Mouse (Mus musculus): Measurements from ENCODE around the gene Smg1. TPM values are rescaled to one million over a fixed set of nuclear protein-coding genes. Genes with fewer than 3 reads are reported as not detected.

Gene Smg1
- total and polyA plus RNA-seq, 3 experiments = 16.1 to 35.0 (median 29.2) TPM

DNA sequence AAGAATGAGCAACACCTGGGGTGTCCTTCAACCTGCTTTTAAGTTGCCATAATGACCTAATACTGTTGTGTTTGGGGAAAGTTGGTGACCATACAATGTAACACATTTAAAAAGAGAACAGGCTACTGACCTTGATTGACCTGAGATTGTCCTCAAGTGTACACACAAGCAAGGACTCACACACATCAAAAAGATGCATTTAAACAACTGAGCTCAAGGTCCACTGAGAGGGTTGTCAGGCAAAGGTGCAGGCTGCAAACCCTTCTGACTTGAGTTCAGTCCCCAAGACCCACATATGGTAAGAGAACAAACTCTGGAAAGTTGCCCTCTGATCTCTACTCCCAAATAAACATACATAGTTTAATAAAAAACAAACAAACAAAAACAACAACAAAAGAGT is 117.7 kb downstream of the Smg1 start:
- Histone ChIP-seq H3K27me3 (replicated peaks) (no peaks in the 10 kb centered on the region), H3K9me3 (replicated peaks; ENCODE audit: low read length) (no peaks in the 10 kb centered on the region), H3K4me1 (ENCODE audit: control insufficient read depth in 1 of 2, insufficient read depth in 2 of 2) (peaks cover 4 to 51% of the 10 kb centered on the region in 2 experiments), H3K4me2 (ENCODE audit: insufficient read depth, low read depth, poor library complexity, severe bottlenecking) (0 out of 2 replicates have a peak overlapping the region, but pooled peaks have one; percentile 17), H3K27ac (ENCODE audit: insufficient read depth, low read depth) (no peak overlapping the region), H3K9ac (ENCODE audit: insufficient read depth, low read depth) (no peak overlapping the region), H3K4me3 (replicated peaks in 1 of 3; ENCODE audit: low read depth in 2 of 3, low read length in 2 of 3, poor library complexity in 1 of 3) (no peak overlapping the region), H3K36me3 (replicated peaks in 1 of 2; ENCODE audit: control insufficient read depth in 1 of 2, insufficient read depth in 1 of 2, low read length in 1 of 2) (peaks cover 35 to 49% of the 10 kb centered on the region in 2 experiments), H3K79me2 (replicated peaks; ENCODE audit: control insufficient read depth, extremely low read depth, insufficient read depth, poor library complexity, severe bottlenecking) (peaks cover 64% of the 10 kb centered on the region)
- in situ Hi-C loops (cut with MboI; ENCODE audit: low pct_ligation_motif_present, low pct_unique_long_range_greater_than_20kb, low sequenced_read_pairs) (loop anchor here (10.0 kb wide), 1 partner anchor 169 kb away; no protein-coding TSS in a partner anchor), dilution Hi-C loops (cut with MboI; ENCODE audit: extremely low pct_ligation_motif_present, extremely low pct_unique_long_range_greater_than_20kb, low sequenced_read_pairs) (no loop called here)
- DNase-seq (ENCODE audit: extremely low read depth) = no peak
- no peak for TF ChIP-seq MAZ (IDR thresholded peaks at IDR 0.05; ENCODE audit: low read depth, low read length)
- TF ChIP-seq ZNF384 (IDR thresholded peaks at IDR 0.05; ENCODE audit: low read depth, low read length) = peak; percentile 19; the same call in 1 of the 2 replicates
- TF ChIP-seq KAT2A (IDR thresholded peaks at IDR 0.05; ENCODE audit: insufficient replicate concordance, low read length) = no peak
- TF ChIP-seq CHD2 (IDR thresholded peaks at IDR 0.05; ENCODE audit: low read length) = no peak
- TF ChIP-seq JUN (IDR thresholded peaks at IDR 0.05; ENCODE audit: insufficient read depth, low read depth, low read length) = no peak
- no peak for TF ChIP-seq GABPA (IDR thresholded peaks at IDR 0.05; ENCODE audit: insufficient replicate concordance, low read depth, low read length)
- no peak for TF ChIP-seq ZKSCAN1 (IDR thresholded peaks at IDR 0.05; ENCODE audit: borderline replicate concordance, low read depth, low read length)

DNA sequence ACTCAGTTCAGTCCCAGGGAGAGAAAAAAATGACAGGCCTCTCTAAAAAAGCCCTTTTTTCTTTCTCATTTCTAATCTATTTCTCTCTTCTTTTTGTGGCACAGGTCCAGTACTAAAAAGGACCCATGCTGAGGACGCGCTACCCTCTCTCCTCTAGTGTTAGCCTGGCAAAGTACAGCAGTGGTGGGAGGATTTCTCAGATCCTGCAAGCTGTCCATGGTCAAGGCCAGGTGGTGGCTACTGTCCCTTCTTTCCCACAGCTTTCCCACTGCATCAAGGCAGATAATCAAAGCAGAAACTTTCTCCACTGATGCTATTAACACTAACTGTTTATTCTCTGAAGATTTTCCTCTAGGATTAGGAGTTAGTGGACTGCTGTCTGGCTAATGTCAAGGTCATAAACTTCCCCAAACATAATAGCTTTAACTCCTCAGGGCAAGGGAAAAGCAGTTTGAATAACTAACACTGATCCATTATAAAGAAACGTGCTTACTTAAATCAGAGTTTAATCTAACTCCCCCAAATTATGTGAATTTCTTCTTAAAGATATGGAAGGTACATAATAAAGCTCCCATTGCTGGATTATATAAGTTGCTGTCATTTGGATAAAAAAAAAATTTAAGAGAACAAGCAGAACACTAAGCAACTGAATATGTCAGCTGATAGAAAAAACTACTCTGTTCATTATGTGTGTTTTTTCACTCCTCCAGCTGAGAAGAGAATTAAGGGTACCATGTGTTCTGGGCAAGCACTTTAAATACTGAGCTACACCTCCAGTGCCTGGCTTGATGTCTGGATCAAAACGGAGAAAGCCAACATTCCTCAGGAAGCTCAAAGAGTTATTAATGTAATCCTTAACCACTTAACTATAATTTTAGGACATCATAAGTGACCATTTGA is 119.7 kb downstream of the Smg1 start:
- TF ChIP-seq BHLHE40 (IDR thresholded peaks at IDR 0.05; ENCODE audit: low read depth, low read length) (no peak), USF2 (conservative IDR thresholded peaks at IDR 0.05; ENCODE audit: low read depth, low read length) (no peak), NRF1 (IDR thresholded peaks at IDR 0.05; ENCODE audit: low read depth, low read length) (no peak), MXI1 (IDR thresholded peaks at IDR 0.05; ENCODE audit: low read depth, low read length) (no peak), MAX (IDR thresholded peaks at IDR 0.05; ENCODE audit: low read length) (no peak), RCOR1 (conservative IDR thresholded peaks at IDR 0.05; ENCODE audit: low read depth, low read length) (no peak), MEF2A (IDR thresholded peaks at IDR 0.05; ENCODE audit: borderline replicate concordance, low read depth, low read length) (no peak)
- Histone ChIP-seq H3K4me1 (ENCODE audit: control insufficient read depth in 1 of 2, insufficient read depth in 2 of 2) (peaks cover 5 to 64% of the 10 kb centered on the region in 2 experiments), H3K4me3 (replicated peaks in 1 of 3; ENCODE audit: low read depth in 2 of 3, low read length in 2 of 3, poor library complexity in 1 of 3) (no peak overlapping the region), H3K4me2 (ENCODE audit: insufficient read depth, low read depth, poor library complexity, severe bottlenecking) (no peak overlapping the region), H3K9me3 (replicated peaks; ENCODE audit: low read length) (no peaks in the 10 kb centered on the region), H3K79me2 (replicated peaks; ENCODE audit: control insufficient read depth, extremely low read depth, insufficient read depth, poor library complexity, severe bottlenecking) (peaks cover 60% of the 10 kb centered on the region), H3K36me3 (replicated peaks in 1 of 2; ENCODE audit: control insufficient read depth in 1 of 2, insufficient read depth in 1 of 2, low read length in 1 of 2) (peaks cover 52 to 69% of the 10 kb centered on the region in 2 experiments), H3K27me3 (replicated peaks) (no peaks in the 10 kb centered on the region), H3K9ac (ENCODE audit: insufficient read depth, low read depth) (no peak overlapping the region), H3K27ac (ENCODE audit: insufficient read depth, low read depth) (no peak overlapping the region)
- no peak for DNase-seq (ENCODE audit: extremely low read depth)
- dilution Hi-C loops (cut with MboI; ENCODE audit: extremely low pct_ligation_motif_present, extremely low pct_unique_long_range_greater_than_20kb, low sequenced_read_pairs) (no loop called here), in situ Hi-C loops (cut with MboI; ENCODE audit: low pct_ligation_motif_present, low pct_unique_long_range_greater_than_20kb, low sequenced_read_pairs) (loop anchor here (10.0 to 25.0 kb wide), 3 partner anchors 171 to 711 kb away; no protein-coding TSS in a partner anchor)
